Mouse (Mus musculus) spleen, postnatal 36 days (tissue): ENCODE measurements around the gene Nav2.

Experiments used
- DNase-seq, 2 experiments: peaks; one replicate each; pipeline ENCODE4 v3.0.0; 2022; ENCODE audit warnings: low spot score in 2 of 2, mixed read lengths in 1 of 2

Nav2 gene

DNA sequence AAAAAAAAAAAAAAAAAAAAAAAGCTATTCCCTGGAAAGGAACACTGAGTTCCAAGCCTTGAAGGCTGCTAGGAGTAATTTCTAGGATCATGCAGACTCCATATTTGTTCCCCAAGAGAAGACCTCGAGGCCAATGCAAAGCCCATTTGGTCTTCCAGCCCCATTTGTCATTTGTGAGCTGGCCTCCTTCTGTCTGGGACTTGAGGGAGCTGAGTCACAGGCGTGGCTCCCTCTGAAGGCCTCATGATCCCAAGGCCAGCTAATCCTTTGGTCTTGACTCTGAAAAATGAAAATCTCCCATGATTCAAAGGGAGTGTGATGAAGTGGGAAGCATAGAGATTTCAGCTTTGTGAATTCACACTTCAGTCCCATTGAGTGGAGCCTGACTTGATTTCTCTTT is 370.0 kb downstream of the Nav2 start:
- no peak for DNase-seq

DNA sequence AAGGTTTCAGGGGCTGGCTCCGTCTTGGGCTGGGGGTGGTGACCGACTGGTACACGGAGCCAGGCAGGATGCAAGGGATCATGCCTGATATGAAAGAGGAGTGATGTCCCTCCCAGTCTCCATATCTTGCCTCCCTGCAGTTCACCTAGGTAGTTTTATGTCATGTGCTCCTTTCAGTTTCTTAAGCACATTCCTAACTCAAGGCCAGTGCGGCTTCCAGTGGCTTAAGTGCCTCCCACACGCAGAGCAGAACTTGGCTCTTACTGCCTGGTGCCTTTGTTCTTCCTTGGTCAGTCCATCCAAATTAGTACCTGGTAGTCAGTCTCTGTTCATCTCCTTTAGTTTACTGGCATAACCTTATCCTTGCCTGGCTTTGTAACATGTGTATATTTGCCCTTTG is 371.9 kb downstream of the Nav2 start:
- no peak for DNase-seq

DNA sequence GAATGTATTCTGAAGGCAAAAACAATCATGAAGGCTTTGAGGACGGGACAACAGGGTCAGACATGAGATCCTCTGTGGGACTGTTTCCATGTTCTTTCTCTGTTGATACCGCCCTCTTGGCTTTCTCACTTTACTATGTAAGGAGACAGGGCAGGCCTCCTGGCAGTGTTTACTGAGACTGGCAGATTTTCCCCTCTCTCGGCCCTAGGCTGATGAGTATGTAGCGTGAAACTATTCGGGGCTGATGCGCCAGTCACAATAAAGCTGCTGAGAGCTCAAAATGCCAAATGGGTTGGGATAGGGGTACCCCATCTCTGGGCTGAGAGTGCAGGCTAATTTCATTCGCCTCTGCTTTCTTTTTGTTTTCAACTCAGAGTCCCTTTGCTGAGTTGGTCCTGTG is 373.9 kb downstream of the Nav2 start:
- no peak for DNase-seq

DNA sequence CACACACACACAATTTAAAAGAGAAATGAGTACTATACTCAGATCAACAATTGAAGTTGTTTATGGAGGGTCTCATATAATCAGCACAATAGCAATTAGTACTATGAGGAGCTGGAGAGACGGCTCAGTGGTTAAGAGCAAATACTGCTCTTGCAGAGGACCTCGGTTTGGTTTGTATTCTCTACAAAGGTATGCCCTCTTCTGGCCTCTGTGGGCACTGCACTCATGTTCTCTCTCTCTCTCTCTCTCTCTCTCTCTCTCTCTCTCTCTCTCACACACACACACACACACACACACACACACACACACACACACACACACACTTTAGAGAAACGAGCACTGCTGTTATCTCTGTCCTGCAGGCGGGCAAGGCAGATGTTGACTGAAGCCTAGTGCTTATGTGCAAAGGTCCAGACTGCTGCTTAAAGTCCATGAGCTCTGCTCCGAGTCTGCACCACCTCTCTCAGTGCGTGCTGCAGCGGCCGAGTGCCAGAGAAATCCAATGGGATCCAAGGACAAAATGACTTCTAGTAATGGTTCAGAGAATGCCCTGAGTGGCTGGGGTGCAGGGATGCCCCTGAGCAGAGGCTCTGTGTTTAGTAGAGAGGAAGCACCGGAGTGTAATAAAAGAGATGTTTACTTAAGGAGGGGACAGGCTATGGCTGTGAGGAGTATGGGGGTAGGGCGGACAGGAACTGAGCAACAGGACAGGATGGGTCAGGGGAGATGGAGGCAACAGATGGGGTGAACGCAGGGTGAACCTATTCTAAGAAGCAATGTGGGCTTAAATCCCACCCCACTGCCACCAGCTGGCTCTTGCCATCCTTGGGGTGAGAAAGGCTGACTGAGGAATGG is 375.2 kb downstream of the Nav2 start:
- no peak for DNase-seq

DNA sequence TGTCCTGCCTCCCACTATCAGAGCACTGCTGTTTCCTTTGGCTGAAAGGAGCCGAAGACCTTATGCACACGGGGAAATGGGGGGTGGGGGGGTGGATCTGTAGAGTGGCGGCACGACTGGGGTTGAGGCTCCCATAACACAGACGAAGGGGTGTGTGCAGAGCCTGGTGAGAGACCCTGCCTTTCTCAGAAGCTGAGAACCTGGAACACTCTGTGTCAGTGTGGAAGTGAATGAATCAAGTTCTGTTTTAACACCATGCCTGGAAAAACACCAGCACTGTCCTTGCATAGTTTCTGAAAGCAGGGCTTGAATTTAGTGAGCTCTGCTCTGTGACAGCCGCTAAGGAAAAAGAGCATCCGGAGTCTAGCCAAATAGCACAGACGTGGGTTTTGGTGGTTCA is 379.7 kb downstream of the Nav2 start:
- DNase-seq, result no peak

DNA sequence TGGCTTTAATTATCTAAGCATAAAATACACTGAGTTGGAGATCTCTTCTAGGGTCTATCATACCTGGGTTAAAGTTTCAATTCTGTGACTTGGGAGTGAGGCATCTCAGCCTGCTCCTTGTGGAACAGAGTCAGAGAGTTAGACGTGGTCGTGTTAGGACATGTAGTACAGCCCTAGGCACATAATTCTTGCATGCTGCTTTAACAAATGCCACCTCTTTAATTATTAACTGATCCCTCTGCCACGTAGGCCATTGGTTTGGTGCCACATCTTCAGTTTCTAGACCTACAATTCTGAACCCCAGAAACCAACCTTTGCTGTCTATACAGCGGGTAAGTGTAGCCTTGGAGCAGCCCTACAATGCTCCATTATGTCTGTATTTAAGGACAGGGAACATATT is 381.8 kb downstream of the Nav2 start:
- DNase-seq, result no peak

DNA sequence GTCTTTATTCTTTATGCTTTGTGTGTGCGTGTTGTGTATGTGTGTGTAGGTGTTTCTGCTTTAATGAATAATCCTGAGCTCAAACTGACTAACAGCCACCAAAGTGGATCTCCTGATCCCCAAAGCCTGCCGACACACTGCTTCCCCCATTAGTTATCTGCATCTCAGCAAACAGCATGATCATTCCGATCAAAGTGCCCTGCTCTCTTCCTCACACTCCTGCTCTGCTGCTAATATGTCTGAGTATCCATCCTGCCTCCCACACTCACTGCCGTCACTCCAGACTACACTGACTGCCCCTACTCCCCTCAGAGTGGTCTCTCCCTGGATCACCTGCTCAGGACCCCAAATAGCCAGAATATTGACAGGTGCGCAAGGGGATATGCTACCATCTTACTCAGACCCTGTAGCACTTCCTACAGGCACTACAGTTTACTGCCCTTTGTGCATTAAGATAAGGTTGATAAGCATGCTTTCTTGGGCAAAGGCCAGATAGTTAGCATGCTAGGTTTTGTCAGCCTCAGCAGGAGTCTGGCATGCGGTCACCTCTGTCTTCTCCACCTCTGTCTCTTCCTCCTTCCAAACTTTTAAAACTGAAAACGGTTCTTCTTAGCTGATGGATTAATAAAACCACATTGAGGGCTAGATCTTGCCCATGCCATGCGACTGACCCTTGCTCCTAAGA is 382.8 kb downstream of the Nav2 start:
- no peak for DNase-seq

DNA sequence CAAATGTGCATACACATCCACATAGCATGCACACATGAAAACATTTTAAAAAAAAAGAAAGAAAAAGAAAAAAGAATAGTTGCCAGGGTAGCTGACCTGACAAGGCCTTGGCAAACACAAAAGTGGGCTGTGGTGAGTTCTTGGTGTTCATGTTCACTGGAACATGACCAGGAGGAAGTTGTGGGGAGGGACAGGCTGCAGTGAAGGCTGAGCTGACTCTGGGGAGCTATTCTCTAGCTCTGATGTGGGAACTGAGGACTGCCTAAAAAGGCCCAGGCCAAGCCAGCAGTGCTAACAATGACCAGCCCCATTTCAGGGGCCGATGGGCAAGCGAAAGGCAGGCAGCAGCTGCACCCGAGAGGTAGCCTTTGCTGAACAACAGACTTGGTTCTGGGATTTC is 388.6 kb downstream of the Nav2 start:
- peak; percentile 63 for DNase-seq

DNA sequence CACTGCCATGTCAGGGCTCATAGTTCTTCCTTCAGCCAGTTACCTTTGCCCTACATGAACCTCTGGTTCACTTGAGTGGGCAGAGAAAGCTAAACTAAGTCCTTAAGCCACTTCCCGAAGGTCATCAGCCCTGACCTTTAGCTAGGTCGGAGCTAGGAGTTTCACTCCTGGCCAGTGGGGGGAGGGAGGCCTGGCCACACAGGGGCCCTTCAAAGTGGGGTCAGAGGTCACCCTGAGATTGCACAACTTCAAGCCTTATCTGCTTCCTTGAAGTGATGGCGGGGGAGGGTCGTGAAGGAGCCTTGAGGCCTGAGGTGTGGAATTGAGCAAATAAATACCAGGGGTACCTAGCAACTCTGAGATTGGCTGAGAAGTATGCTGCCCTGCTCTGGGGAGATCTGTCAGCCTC is 389.9 kb downstream of the Nav2 start:
- no peak for DNase-seq

DNA sequence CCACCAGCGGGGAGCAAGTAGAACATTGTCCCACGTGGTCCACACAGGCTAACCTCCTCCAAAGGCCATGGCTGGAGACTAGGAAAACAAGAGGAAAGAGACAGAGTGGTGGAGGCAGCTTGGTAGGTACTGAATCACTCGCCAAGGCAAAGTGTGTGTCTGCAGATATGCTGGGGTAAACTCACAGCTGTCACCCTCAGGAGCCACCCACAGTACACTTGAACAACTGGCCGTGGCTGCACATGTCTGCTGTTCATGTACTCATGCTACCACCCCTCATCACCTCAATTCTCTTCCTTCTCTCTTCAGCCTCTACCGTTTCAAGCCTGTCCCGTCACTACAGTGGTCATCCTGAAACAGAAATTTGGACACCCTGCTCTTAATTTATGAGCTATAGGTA is 393.0 kb downstream of the Nav2 start:
- no peak for DNase-seq

DNA sequence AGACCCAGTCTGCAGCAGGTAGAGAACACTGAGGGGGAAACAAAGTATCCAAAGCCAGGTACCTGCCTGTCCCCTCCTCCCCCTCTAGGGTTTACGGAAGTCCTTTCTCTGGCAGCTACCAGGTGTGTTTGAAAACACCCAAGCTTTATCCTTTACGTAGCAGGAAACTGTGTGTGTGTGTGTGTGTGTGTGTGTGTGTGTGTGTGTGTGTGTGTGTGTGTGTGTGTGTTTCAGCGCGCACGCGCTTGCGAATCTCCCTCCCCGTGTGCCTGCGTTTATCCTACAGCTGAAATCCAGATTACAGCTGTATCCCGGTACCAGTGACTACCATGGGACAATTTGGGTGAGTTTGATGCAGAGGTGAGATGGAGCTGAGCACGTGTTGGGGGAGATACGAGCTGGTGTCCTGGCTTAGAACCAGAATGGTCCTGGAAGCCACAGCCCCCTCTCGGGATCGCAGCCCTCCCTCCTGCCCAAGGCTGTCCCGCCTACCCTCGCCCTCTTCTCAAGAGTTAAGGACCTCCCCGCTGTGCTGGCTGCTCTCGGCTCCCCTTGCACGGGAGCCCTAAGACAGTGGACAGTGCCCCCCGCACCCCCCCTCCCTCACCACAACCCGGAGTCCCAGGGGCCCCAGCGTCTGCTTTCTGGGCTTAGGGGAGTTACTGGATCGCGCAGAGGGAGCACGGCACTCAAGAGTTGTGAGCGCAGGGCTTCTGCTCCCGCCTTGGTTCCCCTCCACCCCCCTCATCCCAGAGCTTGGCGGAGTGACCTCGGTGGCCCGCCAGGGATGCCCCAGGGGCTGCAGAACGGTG is 395.3 kb downstream of the Nav2 start:
- no peak for DNase-seq

DNA sequence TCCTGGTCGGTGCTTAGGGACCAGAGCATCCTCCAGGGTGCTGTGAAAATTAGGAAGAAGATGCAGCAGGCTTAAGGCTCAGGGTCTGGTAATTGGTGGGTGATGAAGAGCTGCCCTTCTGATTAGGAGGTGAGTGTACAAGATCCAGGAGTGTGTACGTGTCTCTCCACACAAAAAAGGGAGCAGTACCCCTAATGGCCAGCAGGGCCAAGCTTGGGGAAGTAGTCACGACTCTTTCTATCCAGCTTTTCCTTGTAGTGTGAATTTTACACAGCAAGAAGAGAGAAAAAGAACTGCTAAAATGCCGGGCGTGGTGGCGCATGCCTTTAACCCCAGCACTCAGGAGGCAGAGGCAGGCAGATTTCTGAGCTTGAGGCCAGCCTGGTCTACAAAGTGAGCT is 399.2 kb downstream of the Nav2 start:
- DNase-seq, result no peak

DNA sequence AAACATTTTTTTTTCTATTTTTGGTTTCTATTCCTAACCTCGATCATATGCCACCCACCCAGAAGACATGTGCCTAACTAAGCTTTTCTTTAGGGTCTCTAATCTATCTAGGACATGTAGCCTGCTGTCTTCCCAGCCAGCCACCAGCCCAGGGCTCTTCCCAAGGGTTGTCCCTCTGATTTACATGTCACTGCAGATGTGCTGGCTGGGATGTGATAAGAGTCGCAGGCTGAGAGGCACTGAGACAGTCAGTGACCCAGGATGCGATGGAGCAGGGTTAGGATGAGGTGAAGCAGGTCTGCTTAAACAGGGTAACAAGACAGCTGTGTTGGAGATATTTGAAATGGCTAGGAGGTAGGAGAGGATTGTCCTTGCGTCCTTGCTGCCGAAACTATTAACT is 401.2 kb downstream of the Nav2 start:
- DNase-seq, result no peak

DNA sequence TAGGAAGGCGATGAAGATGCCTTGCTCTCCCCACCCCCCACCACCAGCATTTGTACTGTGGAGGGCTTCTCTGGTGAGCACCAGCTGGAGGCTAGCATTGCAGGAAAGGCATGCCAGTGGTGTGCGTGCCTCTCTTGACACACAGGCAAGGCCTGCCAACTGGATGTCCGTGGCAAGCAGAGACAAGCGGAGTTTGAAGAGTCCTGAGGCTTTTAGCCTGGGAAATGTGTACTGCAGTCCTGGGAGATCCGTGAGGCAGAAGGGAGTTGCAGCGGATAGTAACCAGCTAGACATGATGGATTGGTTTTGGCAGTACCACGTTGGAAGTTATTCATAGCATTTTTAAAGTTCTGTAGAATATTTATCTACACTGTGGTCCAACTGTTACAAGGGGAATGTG is 405.4 kb downstream of the Nav2 start:
- DNase-seq, result no peak

DNA sequence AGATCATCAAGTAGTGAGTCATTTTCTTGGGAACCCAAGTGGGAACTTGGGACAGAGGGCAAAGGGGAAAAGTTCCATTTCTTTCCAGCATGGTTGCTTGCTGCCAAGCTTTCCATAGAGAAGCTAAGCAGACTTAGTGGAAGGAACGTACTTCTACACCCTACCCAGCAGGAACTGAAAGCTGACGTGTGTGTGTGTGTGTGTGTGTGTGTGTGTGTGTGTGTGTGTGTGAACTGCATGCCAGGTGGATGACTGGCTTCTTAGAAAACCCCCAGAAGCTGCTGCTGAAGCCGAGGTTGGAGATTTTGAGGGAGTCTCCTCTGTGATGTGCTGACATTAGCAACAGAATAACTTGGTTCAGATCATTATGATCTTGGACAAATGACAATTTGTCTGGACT is 406.5 kb downstream of the Nav2 start:
- peak in 1 of 2 experiments; percentile 4 for DNase-seq

DNA sequence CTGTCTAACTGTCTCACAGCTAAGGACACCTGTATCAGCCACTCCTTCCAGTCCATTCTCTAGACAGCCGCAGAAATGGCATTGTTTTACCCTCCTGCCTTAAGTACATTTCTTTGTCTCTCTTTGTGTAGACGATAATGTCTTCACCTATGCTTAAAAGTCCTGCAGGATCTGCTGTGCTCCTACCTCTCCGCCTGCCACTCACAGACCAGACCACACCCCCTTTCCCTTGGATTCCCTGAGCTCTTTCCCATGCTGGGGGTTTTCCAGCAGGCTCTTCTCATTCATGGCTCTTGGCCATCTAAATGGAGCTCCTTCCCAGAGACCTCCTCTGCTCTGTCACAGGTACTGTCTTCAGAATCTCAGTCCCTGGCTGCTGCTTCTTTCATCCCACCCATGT is 408.1 kb downstream of the Nav2 start:
- no peak for DNase-seq

DNA sequence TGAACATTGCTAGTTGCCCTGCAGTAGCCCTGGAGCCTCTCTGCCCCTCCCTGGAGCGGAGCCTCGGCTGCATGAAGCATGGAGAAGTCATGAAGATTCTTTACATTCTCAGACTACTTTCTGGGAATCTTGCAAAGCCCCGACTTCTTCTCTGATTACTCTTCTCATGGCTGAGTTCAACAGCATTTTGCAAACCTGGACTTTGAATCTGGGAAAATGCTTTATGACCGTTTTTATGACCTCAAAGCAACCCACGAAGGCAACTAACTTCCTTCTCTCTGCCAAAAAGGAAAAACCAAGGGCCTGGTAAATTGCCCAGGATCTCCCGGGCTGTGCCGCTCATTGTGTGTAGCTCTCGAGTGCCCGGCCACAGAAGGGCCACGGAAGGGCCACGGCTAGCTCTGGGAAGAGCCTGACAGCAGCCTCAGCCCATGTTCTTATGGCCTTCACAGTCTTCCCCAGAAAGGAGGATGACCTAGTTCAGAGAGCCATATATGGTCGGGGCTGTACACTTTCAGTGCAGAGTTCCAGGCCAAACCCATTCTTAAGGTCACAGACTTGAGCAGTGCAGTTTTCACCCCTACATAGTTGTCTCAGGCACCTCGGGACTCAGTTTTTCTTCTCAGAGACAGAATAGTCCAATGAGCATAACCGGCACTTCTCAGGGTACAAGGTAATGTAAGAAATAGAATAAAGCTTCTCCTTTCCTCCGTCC is 409.8 kb downstream of the Nav2 start:
- no peak for DNase-seq

DNA sequence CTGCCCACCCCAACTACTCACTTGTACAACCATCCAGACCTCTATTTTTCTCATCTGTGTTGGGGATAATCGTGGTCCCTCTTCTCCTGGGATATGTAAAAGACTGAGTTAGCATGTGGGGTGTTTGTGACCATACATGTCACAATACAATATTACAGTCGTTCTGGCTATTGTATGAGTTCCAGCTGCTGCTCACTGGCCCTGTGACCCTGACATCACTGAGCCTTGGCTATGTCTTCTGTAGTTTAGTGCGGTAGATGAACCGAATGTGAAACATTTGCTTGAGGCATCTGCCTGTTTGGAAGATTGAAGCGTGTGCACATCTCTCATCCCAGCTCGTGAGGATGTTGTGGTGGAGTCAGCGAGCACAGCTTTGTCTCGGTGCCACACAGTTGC is 410.4 kb downstream of the Nav2 start:
- DNase-seq, result no peak

DNA sequence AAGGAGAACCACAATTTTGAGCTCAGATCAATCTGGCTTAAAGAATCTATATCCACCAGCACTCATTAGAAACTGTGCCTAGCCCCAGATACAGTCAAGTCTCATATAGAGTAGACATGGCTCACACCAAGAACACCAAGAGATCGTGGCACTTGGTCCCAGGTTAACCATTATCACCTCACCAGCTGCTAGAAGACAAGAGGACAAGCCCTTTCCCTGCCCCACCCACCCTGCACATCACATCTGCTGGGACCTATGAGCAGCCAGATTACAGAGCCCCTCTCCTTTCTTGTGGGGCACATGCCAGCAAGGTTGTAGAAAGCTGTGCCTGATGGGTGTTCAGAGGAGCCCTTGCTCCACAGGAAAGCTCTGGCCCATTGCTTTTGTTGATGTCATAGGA is 411.5 kb downstream of the Nav2 start:
- DNase-seq, result no peak

DNA sequence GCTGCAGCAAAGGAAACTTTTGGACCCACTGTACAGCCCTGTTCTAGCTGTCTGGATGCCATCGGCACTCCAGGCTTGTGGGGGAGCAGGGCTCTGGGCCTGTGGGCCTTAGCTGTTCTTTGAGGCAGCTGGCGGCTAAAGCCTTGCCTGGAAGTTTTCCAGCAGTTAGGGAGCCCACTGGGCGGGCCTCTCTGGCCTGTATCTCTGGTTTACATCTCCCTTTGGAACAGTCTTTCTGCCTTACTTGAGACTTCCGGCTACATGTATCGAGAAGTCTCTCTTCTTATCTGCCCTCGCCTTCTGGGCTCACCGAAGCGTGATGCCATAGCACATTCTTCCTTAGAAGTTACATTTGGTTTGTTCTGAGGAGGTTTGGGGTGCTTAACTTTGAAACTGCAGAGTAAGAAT is 412.6 kb downstream of the Nav2 start:
- DNase-seq, result peak; percentile 20 to 37

DNA sequence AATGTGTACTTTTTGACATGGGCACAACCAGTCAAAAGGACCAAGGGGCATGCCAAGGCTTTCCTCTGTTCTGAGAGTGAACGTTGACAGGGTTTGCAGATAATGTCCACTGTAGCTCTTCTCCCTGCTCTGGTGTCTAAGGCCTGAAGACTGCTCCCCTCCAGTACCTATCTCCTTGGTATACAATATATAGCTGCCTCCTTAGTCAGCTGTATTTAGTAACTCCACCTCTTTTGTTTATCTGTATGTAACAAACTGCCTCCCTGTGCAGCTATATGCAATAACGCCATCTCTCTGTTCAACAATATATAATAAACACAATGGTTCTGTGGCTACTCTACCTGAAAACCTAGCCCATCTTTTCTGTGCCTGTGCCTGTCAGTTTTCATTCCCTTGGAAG is 413.7 kb downstream of the Nav2 start:
- no peak for DNase-seq

DNA sequence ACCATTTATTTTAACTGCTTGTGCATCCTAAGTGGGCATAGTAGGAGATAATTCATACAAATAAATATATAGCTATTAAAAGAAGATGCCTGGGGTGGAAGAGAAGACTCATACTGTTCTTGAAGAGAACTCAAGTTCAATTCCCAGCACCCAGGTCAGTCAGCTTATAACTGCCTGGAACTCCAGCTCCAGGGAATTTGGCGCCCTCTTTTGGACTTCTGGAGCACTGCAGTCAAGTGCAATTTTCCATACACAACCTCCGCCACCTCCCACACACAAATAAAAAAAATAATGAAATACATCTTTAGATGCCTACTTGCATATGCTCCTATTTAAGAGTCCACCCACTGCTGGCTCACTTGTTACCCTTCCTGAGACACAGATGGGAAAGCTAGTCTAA is 416.1 kb downstream of the Nav2 start:
- DNase-seq, result no peak
